Mouse (Mus musculus) Patski (cell line): ENCODE results near the gene Ptpn12. TPM values are rescaled to one million over a fixed set of nuclear protein-coding genes. Genes with fewer than 3 reads are reported as not detected.
A peak's percentile ranks its signal among the peaks of the same experiment; 100 is the strongest.
"Not testable (repeated sequence)": the region's sequence is repeated elsewhere in the genome, so short reads cannot be mapped to it uniquely, and the experiment has no call there.

Source experiments
- ATAC-seq: fragments of 100-300 bp; one replicate; pipeline ENCODE4 v1.8.0; 2021
- CTCF ChIA-PET: fragments of 350-600 bp; sonication (Branson Sonifier 250); formaldehyde crosslinking; loops from one replicate; lab custom pipeline; 2022; ENCODE audit warnings: inconsistent platforms; lab: Charles Lee
- POLR2A ChIA-PET: fragments of 350-600 bp; sonication (Branson Sonifier 250); formaldehyde crosslinking; loops from one replicate; lab custom pipeline; 2022; ENCODE audit warnings: antibody characterized with exemption, inconsistent platforms; lab: Charles Lee
- DNase-seq: peaks from one replicate; pipeline ENCODE4 v3.0.0-alpha.2; 2011; ENCODE audit warnings: low read depth, low spot score
- H3K27me3 ChIP-seq: fragments of 371-371 bp; one replicate; pipeline ENCODE4 v1.5.1; 2021
- CTCF ChIP-seq: fragments of 100-300 bp; IDR thresholded peaks from one replicate; pipeline ENCODE4 v1.5.1; 2021
- in situ Hi-C: fragments of 300-500 bp; cut with MboI; formaldehyde crosslinking; loops from 3 replicates; pipeline ENCODE4 v1.11.1; 2018; ENCODE audit warnings: low pct_unique_long_range_greater_than_20kb, mixed read lengths
- polyA plus RNA-seq: library from polyadenylated mRNA; unstranded; gene quantifications from one replicate; pipeline ENCODE4 v1.2.3, GENCODE M21; 2021

Gene Ptpn12
- polyA plus RNA-seq, 1 experiment from 2014 or later = 62.0 TPM

DNA sequence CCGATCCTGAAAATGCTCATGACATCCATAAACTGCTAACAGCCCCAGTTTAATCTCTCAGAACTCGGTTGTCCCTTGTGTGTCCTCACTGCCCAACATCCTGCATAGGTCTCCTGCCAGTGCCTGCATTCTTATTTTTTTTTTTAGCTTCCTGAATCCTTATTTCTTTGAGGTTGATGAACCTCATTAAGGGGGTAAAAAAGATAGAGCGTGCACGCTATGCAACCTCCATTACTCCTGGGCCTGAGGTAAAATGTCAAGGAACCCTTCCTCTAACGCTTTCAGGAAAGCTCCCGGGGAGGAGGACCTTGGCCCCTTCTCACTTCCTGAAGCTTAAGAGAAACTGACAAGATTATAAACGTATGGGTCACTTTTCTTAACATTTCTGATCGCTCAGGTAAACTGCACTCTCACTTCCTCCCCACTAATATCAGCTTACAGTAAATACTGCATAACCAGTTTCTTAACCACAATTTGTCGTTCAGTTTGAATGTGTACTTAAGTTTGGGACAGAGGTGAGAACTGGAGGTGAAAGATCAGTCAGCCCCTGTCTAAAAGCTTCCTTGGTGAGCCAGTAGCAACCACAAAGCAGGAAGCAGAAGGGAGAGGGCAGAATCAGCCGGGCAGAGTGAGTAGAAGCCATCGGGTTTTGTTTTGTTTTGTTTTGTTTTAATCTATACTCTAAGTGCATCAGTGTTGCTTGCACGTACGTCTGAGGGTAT, 100.4 kb downstream of the Ptpn12 start:
- CTCF ChIA-PET = no interaction called here
- POLR2A ChIA-PET = no interaction called here
- in situ Hi-C loops = no loop called here
- no peak for ATAC-seq
- TF ChIP-seq CTCF = no peak
- no peaks in the 10 kb centered on the region for H3K27me3 ChIP-seq
- no peak for DNase-seq

DNA sequence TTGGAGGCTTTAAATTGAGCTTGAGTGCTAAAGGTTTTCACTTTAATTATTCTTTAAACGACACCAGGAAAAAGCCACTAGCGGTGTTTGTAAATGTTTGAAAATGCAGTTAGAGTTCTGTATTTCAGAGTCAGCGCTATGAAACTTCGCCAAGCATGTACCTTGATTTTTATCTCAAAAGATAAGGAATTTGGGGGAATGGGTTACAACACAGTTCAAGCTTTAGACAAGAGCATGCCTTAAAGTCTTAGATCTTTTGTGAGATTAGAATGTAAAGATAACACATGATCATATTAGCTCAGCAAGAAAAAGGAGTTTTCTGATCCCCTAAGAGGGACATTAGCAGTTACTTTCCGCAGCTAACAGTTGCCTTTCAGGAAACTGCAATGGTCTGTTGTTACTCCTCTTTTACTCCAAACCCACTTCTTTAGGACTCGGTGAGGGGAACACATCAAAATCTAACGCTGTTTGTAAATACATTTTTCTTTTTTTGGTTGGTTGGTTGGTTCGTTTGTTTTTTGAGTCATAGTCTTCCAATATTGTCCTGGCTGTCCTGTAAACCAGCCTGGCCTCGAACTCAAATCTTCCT, 103.3 kb downstream of the Ptpn12 start:
- ATAC-seq (no peak), DNase-seq (no peak)
- no peaks in the 10 kb centered on the region for H3K27me3 ChIP-seq
- CTCF ChIA-PET = interaction anchor here (0.9 to 2.3 kb wide), 6 partner anchors 12 to 55 kb away, joined by 3 to 8 read pairs (median 5); no protein-coding TSS in a partner anchor
- TF ChIP-seq CTCF = no peak
- in situ Hi-C loops = no loop called here
- POLR2A ChIA-PET = interaction anchor here (1.1 to 2.1 kb wide), 5 partner anchors 9 to 71 kb away, joined by 3 to 6 read pairs (median 5); partner anchors contain the start of genes Phtf2 and Tmem60

DNA sequence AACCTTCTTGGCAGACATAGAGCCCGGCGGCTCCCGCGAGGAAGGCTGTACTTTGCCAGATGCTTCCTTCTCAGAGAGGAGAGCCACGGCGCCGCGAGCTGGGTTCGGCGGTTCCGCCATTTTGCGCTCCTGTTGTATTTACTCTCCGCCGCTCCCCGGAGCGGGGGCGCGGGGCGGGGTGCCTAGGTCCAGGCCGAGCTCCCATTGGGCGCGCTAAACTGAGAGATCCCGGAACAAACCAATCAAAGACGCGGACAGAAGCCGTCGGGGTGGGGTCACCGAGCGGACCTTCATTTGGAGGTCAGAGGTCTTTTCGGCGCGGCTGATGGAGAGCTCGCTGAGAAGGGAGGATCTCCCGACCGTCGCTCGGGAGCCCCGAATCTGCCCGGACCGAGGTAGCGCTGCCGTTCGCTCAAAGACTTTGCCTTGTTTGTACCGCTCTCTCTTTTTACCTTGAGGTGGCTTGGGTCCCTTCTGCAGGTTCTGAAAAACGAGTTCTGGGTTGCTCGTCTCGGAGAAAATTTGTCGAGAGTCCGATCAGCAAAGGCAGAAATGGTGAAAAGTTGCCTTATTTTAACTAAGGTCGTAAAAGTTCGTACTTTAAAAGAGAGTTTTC, 103.9 kb downstream of the Ptpn12 start:
- DNase-seq (peak; percentile 83), ATAC-seq (peak; percentile 100)
- CTCF ChIA-PET = interaction anchor here (0.9 to 2.3 kb wide), 6 partner anchors 12 to 56 kb away, joined by 3 to 8 read pairs (median 5); no protein-coding TSS in a partner anchor
- POLR2A ChIA-PET = interaction anchor here (1.1 to 2.1 kb wide), 5 partner anchors 9 to 70 kb away, joined by 3 to 6 read pairs (median 5); partner anchors contain the start of genes Phtf2 and Tmem60
- in situ Hi-C loops = no loop called here
- no peak for TF ChIP-seq CTCF
- no peaks in the 10 kb centered on the region for H3K27me3 ChIP-seq

GRCm38 (mm10) chr5:20950855-20951650, 104.7 kb downstream of the Ptpn12 start:
- in situ Hi-C loops = no loop called here
- POLR2A ChIA-PET = interaction anchor here (1.0 to 2.1 kb wide), 6 partner anchors 8 to 69 kb away, joined by 3 to 6 read pairs (median 5); partner anchors contain the start of genes Phtf2 and Tmem60

GRCm38 (mm10) chr5:20950516-20950854, 105.2 kb downstream of the Ptpn12 start:
- TF ChIP-seq CTCF = no peak
- ATAC-seq = no peak
- DNase-seq = no peak
- ChIA-PET CTCF (interaction anchor here (0.6 to 2.4 kb wide), 4 partner anchors 17 to 102 kb away, joined by 3 to 8 read pairs (median 6); no protein-coding TSS in a partner anchor), POLR2A (interaction anchor here (1.0 to 2.1 kb wide), 3 partner anchors 19 to 69 kb away, joined by 3 to 6 read pairs (median 5); partner anchors contain the start of genes Phtf2 and Tmem60)
- in situ Hi-C loops = no loop called here
- H3K27me3 ChIP-seq = no peaks in the 10 kb centered on the region

More at GRCm38 (mm10) chr5:20950855-20951650, 104.7 kb downstream of the Ptpn12 start:
- CTCF ChIA-PET = interaction anchor here (1.0 to 2.4 kb wide), 5 partner anchors 12 to 37 kb away, joined by 3 to 8 read pairs (median 6); no protein-coding TSS in a partner anchor
- no peak for TF ChIP-seq CTCF
- ATAC-seq = peak; percentile 64
- H3K27me3 ChIP-seq = no peaks in the 10 kb centered on the region
- DNase-seq = no peak

DNA sequence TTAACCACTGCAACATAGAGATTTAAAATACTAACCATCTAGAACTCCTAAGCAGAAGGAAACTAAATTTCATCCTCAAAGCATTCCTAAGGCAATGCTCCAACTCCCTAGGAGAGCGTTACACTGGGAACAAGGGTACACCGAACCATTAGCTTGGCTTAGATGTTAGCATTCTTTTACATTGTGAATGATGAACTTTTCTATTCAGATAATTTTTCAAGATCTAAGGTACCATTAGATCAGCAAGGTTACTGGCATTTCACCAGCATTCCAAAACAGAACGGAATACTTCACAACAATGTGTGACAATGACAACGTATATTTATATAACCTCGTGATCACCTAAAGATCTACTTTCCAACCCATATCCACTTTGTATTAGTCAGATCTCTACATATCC, 105.6 kb downstream of the Ptpn12 start:
- TF ChIP-seq CTCF = no peak
- H3K27me3 ChIP-seq = no peaks in the 10 kb centered on the region
- CTCF ChIA-PET = interaction anchor here (0.6 to 2.4 kb wide), 5 partner anchors 10 to 102 kb away, joined by 3 to 8 read pairs (median 6); no protein-coding TSS in a partner anchor
- no peak for DNase-seq
- in situ Hi-C loops = no loop called here
- POLR2A ChIA-PET = interaction anchor here (1.0 to 1.1 kb wide), 2 partner anchors 19 to 24 kb away, joined by 3 to 5 read pairs; no protein-coding TSS in a partner anchor
- ATAC-seq = no peak

- in situ Hi-C loops = no loop called here
- no peaks in the 10 kb centered on the region for H3K27me3 ChIP-seq
- ATAC-seq = no peak
- ChIA-PET POLR2A (no interaction called here), CTCF (interaction anchor here (0.9 to 1.4 kb wide), 4 partner anchors 10 to 22 kb away, joined by 3 read pairs; no protein-coding TSS in a partner anchor)
- no peak for DNase-seq
- no peak for TF ChIP-seq CTCF
These were observed 108.8 kb downstream of the Ptpn12 start for GRCm38 (mm10) chr5:20946906-20947305.

DNA sequence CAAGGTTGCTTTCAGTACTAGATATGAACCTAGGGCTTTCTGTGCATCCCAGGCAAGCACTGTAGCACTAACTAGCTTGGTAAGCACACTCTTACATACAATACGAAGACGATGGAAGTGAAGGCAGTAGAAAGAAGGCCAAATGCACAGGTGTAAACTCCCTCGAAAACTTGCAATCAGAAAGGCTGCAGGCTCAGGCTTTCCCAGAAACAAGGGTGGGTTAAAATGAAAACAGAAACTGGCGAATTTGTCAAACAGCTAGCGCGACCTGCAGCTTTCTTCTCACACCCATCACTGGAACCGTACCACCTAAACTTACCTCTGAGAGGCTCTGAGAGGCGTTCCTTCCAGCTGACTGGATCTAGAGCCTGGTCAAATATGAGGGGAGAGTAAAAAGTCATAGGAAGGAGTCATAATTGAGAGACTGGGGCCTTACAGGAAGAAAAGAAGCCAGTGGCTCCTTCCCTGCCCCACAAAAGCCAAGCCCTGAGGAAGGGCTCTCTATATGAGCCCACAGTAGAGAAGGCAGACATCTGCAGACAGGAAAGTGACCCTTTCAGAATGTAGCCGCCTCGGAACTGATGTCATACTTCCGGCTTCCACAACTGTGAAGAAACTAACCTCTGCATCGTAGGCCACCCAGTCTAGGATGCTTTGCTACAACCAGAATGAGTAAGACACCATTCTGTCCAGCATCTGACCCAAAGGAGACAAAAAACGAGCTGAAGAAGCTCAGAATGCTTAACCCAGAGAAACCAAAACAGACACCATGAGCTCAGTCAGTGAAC, 110.6 kb downstream of the Ptpn12 start:
- in situ Hi-C loops = no loop called here

DNA sequence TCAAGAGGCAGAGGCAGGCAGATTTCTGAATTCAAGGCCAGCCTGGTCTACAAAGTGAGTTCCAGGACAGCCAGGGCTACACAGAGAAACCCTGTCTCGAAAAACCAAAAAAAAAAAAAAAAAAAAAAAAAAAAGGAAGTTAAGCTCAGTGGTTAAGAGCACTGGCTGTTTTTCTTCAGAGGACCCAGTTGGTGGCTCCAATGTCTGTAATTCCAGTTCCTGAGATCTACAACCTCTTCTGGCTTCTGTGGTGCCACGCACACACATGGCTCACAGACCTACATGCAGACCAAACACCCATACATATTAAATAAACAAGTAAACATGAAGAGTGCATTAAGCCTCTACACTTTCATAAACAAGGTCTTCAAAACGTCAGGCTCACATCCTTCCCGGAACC, 111.9 kb downstream of the Ptpn12 start:
- DNase-seq, H3K27me3 ChIP-seq, POLR2A ChIA-PET, in situ Hi-C loops, ATAC-seq, CTCF ChIA-PET: not testable (repeated sequence)

More for the DNA sequence above, 110.6 kb downstream of the Ptpn12 start:
- POLR2A ChIA-PET = interaction anchor here (0.7 kb wide), 1 partner anchor 170 kb away, joined by 6 read pairs; no protein-coding TSS in a partner anchor
- no peak for DNase-seq
- ATAC-seq = peak; percentile 51
- CTCF ChIA-PET = interaction anchor here (1.4 kb wide), 1 partner anchor 8 kb away, joined by 3 read pairs; no protein-coding TSS in a partner anchor
- H3K27me3 ChIP-seq = no peaks in the 10 kb centered on the region
- no peak for TF ChIP-seq CTCF
